Mouse (Mus musculus): ENCODE data around the gene Carmil1. TPM values are rescaled to one million over a fixed set of nuclear protein-coding genes. Genes with fewer than 3 reads are reported as not detected.

Carmil1 gene
- polyA plus RNA-seq, 1 experiment from 2014 or later, result 43.5 TPM

- H3K27me3 ChIP-seq (replicated peaks; ENCODE audit: control insufficient read depth, insufficient read depth, low read length), result no peaks in the 10 kb centered on the region
- ATAC-seq, result no peak
- H3K9ac ChIP-seq (ENCODE audit: low read depth, low read length), result peak overlapping the region; percentile 17
- peaks cover 8% of the 10 kb centered on the region for H3K4me1 ChIP-seq (ENCODE audit: control insufficient read depth, insufficient read depth, low read depth, low read length)
- H3K4me2 ChIP-seq (ENCODE audit: low read length), result no peak overlapping the region
- peak overlapping the region; percentile 17; the same call in 1 of the 2 replicates for H3K27ac ChIP-seq (ENCODE audit: low read depth, low read length)
- 74% methylated on average over 10 of the region's 10 CpGs for WGBS
- no peak overlapping the region for H3K4me3 ChIP-seq (ENCODE audit: low read length)
- no peaks in the 10 kb centered on the region for H3K36me3 ChIP-seq (ENCODE audit: control insufficient read depth, insufficient read depth, low read length)
- no peaks in the 10 kb centered on the region for H3K9me3 ChIP-seq (ENCODE audit: control insufficient read depth, low read length)
These were observed 48.7 kb downstream of the Carmil1 start for GRCm38 (mm10) chr13:24231746-24232483.

GRCm38 (mm10) chr13:24231146-24231545 lies 49.4 kb downstream of the Carmil1 start:
- Histone ChIP-seq H3K4me2 (ENCODE audit: low read length) (no peak overlapping the region), H3K4me3 (ENCODE audit: low read length) (no peak overlapping the region), H3K27ac (ENCODE audit: low read depth, low read length) (no peak overlapping the region), H3K36me3 (ENCODE audit: control insufficient read depth, insufficient read depth, low read length) (no peaks in the 10 kb centered on the region), H3K27me3 (replicated peaks; ENCODE audit: control insufficient read depth, insufficient read depth, low read length) (no peaks in the 10 kb centered on the region), H3K9ac (ENCODE audit: low read depth, low read length) (no peak overlapping the region), H3K9me3 (ENCODE audit: control insufficient read depth, low read length) (no peaks in the 10 kb centered on the region), H3K4me1 (ENCODE audit: control insufficient read depth, insufficient read depth, low read depth, low read length) (peaks cover 8% of the 10 kb centered on the region)
- no peak for ATAC-seq
- WGBS, result 100% methylated on average over 2 of the region's 2 CpGs

GRCm38 (mm10) chr13:24230541-24231095 lies 50.0 kb downstream of the Carmil1 start:
- Histone ChIP-seq H3K4me3 (ENCODE audit: low read length) (no peak overlapping the region), H3K36me3 (ENCODE audit: control insufficient read depth, insufficient read depth, low read length) (no peaks in the 10 kb centered on the region), H3K4me2 (ENCODE audit: low read length) (no peak overlapping the region), H3K27me3 (replicated peaks; ENCODE audit: control insufficient read depth, insufficient read depth, low read length) (no peaks in the 10 kb centered on the region), H3K4me1 (ENCODE audit: control insufficient read depth, insufficient read depth, low read depth, low read length) (peaks cover 8% of the 10 kb centered on the region), H3K9me3 (ENCODE audit: control insufficient read depth, low read length) (no peaks in the 10 kb centered on the region), H3K9ac (ENCODE audit: low read depth, low read length) (no peak overlapping the region), H3K27ac (ENCODE audit: low read depth, low read length) (no peak overlapping the region)
- no peak for ATAC-seq
- WGBS, result 85% methylated on average over 4 of the region's 4 CpGs

- no peaks in the 10 kb centered on the region for H3K27me3 ChIP-seq (replicated peaks; ENCODE audit: control insufficient read depth, insufficient read depth, low read length)
- H3K4me1 ChIP-seq (ENCODE audit: control insufficient read depth, insufficient read depth, low read depth, low read length), result no peaks in the 10 kb centered on the region
- no peak overlapping the region for H3K27ac ChIP-seq (ENCODE audit: low read depth, low read length)
- H3K9me3 ChIP-seq (ENCODE audit: control insufficient read depth, low read length), result no peaks in the 10 kb centered on the region
- WGBS, result 75% methylated on average over 8 of the region's 8 CpGs
- no peak overlapping the region for H3K4me3 ChIP-seq (ENCODE audit: low read length)
- ATAC-seq, result peak; percentile 79
- H3K4me2 ChIP-seq (ENCODE audit: low read length), result no peak overlapping the region
- no peak overlapping the region for H3K9ac ChIP-seq (ENCODE audit: low read depth, low read length)
- H3K36me3 ChIP-seq (ENCODE audit: control insufficient read depth, insufficient read depth, low read length), result no peaks in the 10 kb centered on the region
These were observed 57.0 kb downstream of the Carmil1 start for GRCm38 (mm10) chr13:24223425-24224201.

GRCm38 (mm10) chr13:24220441-24220970 lies 60.1 kb downstream of the Carmil1 start:
- WGBS, result 88% methylated on average over 3 of the region's 3 CpGs
- no peaks in the 10 kb centered on the region for H3K36me3 ChIP-seq (ENCODE audit: control insufficient read depth, insufficient read depth, low read length)
- no peak for ATAC-seq
- no peaks in the 10 kb centered on the region for H3K9me3 ChIP-seq (ENCODE audit: control insufficient read depth, low read length)
- H3K27ac ChIP-seq (ENCODE audit: low read depth, low read length), result no peak overlapping the region
- H3K27me3 ChIP-seq (replicated peaks; ENCODE audit: control insufficient read depth, insufficient read depth, low read length), result no peaks in the 10 kb centered on the region
- no peak overlapping the region for H3K4me3 ChIP-seq (ENCODE audit: low read length)
- no peak overlapping the region for H3K4me2 ChIP-seq (ENCODE audit: low read length)
- H3K4me1 ChIP-seq (ENCODE audit: control insufficient read depth, insufficient read depth, low read depth, low read length), result no peaks in the 10 kb centered on the region
- H3K9ac ChIP-seq (ENCODE audit: low read depth, low read length), result no peak overlapping the region

GRCm38 (mm10) chr13:24211229-24211628 lies 69.4 kb downstream of the Carmil1 start:
- Histone ChIP-seq H3K27ac (ENCODE audit: low read depth, low read length) (no peak overlapping the region), H3K27me3 (replicated peaks; ENCODE audit: control insufficient read depth, insufficient read depth, low read length) (no peaks in the 10 kb centered on the region), H3K4me2 (ENCODE audit: low read length) (no peak overlapping the region), H3K4me3 (ENCODE audit: low read length) (no peak overlapping the region), H3K36me3 (ENCODE audit: control insufficient read depth, insufficient read depth, low read length) (no peaks in the 10 kb centered on the region), H3K9ac (ENCODE audit: low read depth, low read length) (no peak overlapping the region), H3K9me3 (ENCODE audit: control insufficient read depth, low read length) (no peaks in the 10 kb centered on the region), H3K4me1 (ENCODE audit: control insufficient read depth, insufficient read depth, low read depth, low read length) (no peaks in the 10 kb centered on the region)
- no peak for ATAC-seq
- WGBS, result 72% methylated on average over 2 of the region's 2 CpGs

- no peaks in the 10 kb centered on the region for H3K36me3 ChIP-seq (ENCODE audit: control insufficient read depth, insufficient read depth, low read length)
- no peak overlapping the region for H3K4me2 ChIP-seq (ENCODE audit: low read length)
- no peak for ATAC-seq
- no peaks in the 10 kb centered on the region for H3K27me3 ChIP-seq (replicated peaks; ENCODE audit: control insufficient read depth, insufficient read depth, low read length)
- peaks cover 3% of the 10 kb centered on the region; the same call in 1 of the 2 replicates for H3K4me1 ChIP-seq (ENCODE audit: control insufficient read depth, insufficient read depth, low read depth, low read length)
- WGBS, result 48% methylated on average over 6 of the region's 6 CpGs
- no peak overlapping the region for H3K4me3 ChIP-seq (ENCODE audit: low read length)
- H3K27ac ChIP-seq (ENCODE audit: low read depth, low read length), result no peak overlapping the region
- H3K9me3 ChIP-seq (ENCODE audit: control insufficient read depth, low read length), result no peaks in the 10 kb centered on the region
- no peak overlapping the region for H3K9ac ChIP-seq (ENCODE audit: low read depth, low read length)
These were observed 74.5 kb downstream of the Carmil1 start for GRCm38 (mm10) chr13:24206097-24206496.

- no peaks in the 10 kb centered on the region for H3K36me3 ChIP-seq (ENCODE audit: control insufficient read depth, insufficient read depth, low read length)
- peak; percentile 41 for ATAC-seq
- no peak overlapping the region for H3K27ac ChIP-seq (ENCODE audit: low read depth, low read length)
- H3K9me3 ChIP-seq (ENCODE audit: control insufficient read depth, low read length), result no peaks in the 10 kb centered on the region
- H3K9ac ChIP-seq (ENCODE audit: low read depth, low read length), result no peak overlapping the region
- H3K27me3 ChIP-seq (replicated peaks; ENCODE audit: control insufficient read depth, insufficient read depth, low read length), result no peaks in the 10 kb centered on the region
- H3K4me3 ChIP-seq (ENCODE audit: low read length), result no peak overlapping the region
- H3K4me2 ChIP-seq (ENCODE audit: low read length), result no peak overlapping the region
- H3K4me1 ChIP-seq (ENCODE audit: control insufficient read depth, insufficient read depth, low read depth, low read length), result peaks cover 6% of the 10 kb centered on the region; the same call in 1 of the 2 replicates
- WGBS, result 70% methylated on average over 6 of the region's 6 CpGs
These were observed 78.3 kb downstream of the Carmil1 start for GRCm38 (mm10) chr13:24202314-24202713.

Data from hindbrain, embryonic 16.5 days (tissue).